Mouse (Mus musculus) hindbrain, embryonic 12.5 days (tissue): ENCODE measurements around the gene Ank3. TPM values are rescaled to one million over a fixed set of nuclear protein-coding genes. Genes with fewer than 3 reads are reported as not detected.
"Not testable (repeated sequence)": the region's sequence is repeated elsewhere in the genome, so short reads cannot be mapped to it uniquely, and the experiment has no call there.

Experiments
- ATAC-seq: fragments of 200-750 bp; cut with Nextera tagmentation; 2 replicates; pipeline ENCODE4 v1.8.0; 2017; ENCODE audit warnings: moderate TSS enrichment; ENCODE audit not compliant: low FRiP score
- H3K27ac ChIP-seq: fragments of 300-500 bp; sonication (generic); 2 replicates; pipeline ENCODE4 v1.5.1; 2016; ENCODE audit warnings: mild to moderate bottlenecking
- H3K27me3 ChIP-seq: fragments of 300-500 bp; sonication (generic); 2 replicates; pipeline ENCODE4 v1.6.1; 2016; ENCODE audit warnings: mild to moderate bottlenecking
- H3K36me3 ChIP-seq: fragments of 300-500 bp; sonication (generic); 2 replicates; pipeline ENCODE4 v1.6.1; 2016; ENCODE audit warnings: mild to moderate bottlenecking
- H3K4me1 ChIP-seq: fragments of 300-500 bp; sonication (generic); 2 replicates; pipeline ENCODE4 v1.6.1; 2016
- H3K4me2 ChIP-seq: fragments of 300-500 bp; sonication (generic); replicated peaks from 2 replicates; pipeline ENCODE4 v1.6.1; 2016; ENCODE audit warnings: mild to moderate bottlenecking
- H3K4me3 ChIP-seq: fragments of 300-500 bp; sonication (generic); 2 replicates; pipeline ENCODE4 v1.5.1; 2016; ENCODE audit warnings: mild to moderate bottlenecking
- H3K9ac ChIP-seq: fragments of 300-500 bp; sonication (generic); 2 replicates; pipeline ENCODE4 v1.6.1; 2016; ENCODE audit warnings: mild to moderate bottlenecking, moderate library complexity
- H3K9me3 ChIP-seq: fragments of 300-500 bp; sonication (generic); replicated peaks from 2 replicates; pipeline ENCODE4 v1.6.1; 2016; ENCODE audit warnings: mild to moderate bottlenecking
- WGBS: fragments of 180-500 bp; shearing (Covaris S2); methylation state at CpG from one replicate; pipeline ENCODE4 v1.1.7; 2016; 5-methylcytosine and 5-hydroxymethylcytosine counted together
- polyA plus RNA-seq: library from polyadenylated mRNA; unstranded; fragments of >200 nt; fragmentation: Nextera tagmentation; extraction: Ambion mirVana; gene quantifications from 2 replicates; pipeline ENCODE4 v1.2.1, GENCODE M21; 2016

The Ank3 gene
- 91.0 and 110 TPM in 2 replicates for polyA plus RNA-seq

GRCm38 (mm10) chr10:69398763-69399590, at the start of gene Ank3:
Ank3 (plus strand) TSS chr10:69398773.
- Histone ChIP-seq H3K4me1 (peaks cover 26% of the 10 kb centered on the region), H3K9me3 (no peaks in the 10 kb centered on the region), H3K27me3 (peaks cover 63% of the 10 kb centered on the region), H3K4me3 (peak within 1 kb of the TSS; percentile 63), H3K27ac (no peak within 1 kb of the TSS), H3K9ac (peak within 1 kb of the TSS; percentile 46), H3K4me2 (peak within 1 kb of the TSS; percentile 96), H3K36me3 (no peaks in the 10 kb centered on the region)
- WGBS = under 1% methylated on average over 73 of the region's 77 CpGs
- ATAC-seq = peak; percentile 65

GRCm38 (mm10) chr10:69351071-69351841, 47.3 kb upstream of the Ank3 start:
- Histone ChIP-seq H3K4me3 (peak overlapping the region; percentile 67), H3K4me1 (peaks cover 44% of the 10 kb centered on the region), H3K9ac (peak overlapping the region; percentile 81), H3K27ac (no peak overlapping the region), H3K4me2 (peak overlapping the region; percentile 84), H3K9me3 (no peaks in the 10 kb centered on the region), H3K27me3 (no peaks in the 10 kb centered on the region), H3K36me3 (peaks cover 13% of the 10 kb centered on the region; the same call in 1 of the 2 replicates)
- ATAC-seq = no peak
- 23% methylated on average over 12 of the region's 12 CpGs for WGBS

GRCm38 (mm10) chr10:69351842-69352211, 46.7 kb upstream of the Ank3 start:
- no peaks in the 10 kb centered on the region for H3K9me3 ChIP-seq
- peaks cover 44% of the 10 kb centered on the region for H3K4me1 ChIP-seq
- H3K27me3 ChIP-seq = no peaks in the 10 kb centered on the region
- peak overlapping the region; percentile 68 for H3K27ac ChIP-seq
- H3K4me2 ChIP-seq = peak overlapping the region; percentile 84
- under 1% methylated on average over 11 of the region's 11 CpGs for WGBS
- ATAC-seq = no peak
- peak overlapping the region; percentile 81 for H3K9ac ChIP-seq
- peak overlapping the region; percentile 67 for H3K4me3 ChIP-seq
- peaks cover 10% of the 10 kb centered on the region; the same call in 1 of the 2 replicates for H3K36me3 ChIP-seq

DNA sequence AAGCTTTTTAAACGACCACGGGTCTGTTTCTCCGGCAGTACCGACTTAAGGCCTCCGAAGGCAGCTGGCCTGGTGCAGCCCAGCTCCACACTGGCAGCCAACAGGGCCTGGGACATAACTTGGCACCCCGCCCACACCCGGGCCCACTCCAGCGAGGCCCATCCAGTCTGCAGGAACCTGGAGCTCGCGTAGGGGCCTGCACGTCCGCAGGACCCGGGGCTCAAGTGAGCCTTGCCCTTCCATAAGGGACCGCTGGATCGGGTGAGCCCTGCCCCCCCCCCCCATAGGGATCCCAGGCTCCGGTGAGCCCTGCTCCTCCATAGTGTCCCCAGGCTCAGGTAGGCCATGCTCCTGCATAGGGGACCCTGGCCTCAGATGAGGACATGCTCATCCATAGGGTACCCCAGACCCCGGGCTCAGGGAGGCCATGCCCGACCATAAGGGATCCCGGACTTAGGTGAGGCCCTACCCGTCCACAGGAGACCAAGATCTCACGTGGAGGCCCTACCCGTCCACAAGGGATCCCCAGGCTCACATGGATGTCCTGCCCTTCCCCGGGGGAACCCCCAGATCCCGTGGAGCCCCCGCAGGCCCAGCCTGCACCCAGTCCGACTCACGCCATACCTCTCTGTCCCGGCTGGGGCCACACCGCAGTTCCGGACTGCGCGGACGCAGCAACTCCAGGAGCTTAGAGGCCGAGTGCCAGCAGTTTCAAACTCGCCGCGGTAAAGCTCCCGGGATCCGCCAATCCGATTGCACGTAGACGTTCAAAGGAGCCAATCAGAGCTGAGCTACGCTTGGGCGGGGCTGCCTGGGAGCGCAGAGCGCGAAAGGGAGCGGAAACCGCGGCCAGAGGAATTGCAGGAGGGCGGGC, 46.1 kb upstream of the Ank3 start, which contains the start of gene Cdk1:
Cdk1 (minus strand) TSS at position 727 of the 874 bp plus-strand sequence.
- peak within 1 kb of the TSS; percentile 81 for H3K9ac ChIP-seq
- peak within 1 kb of the TSS; percentile 84 for H3K4me2 ChIP-seq
- H3K36me3 ChIP-seq = peaks cover 10% of the 10 kb centered on the region; the same call in 1 of the 2 replicates
- peak; percentile 97 for ATAC-seq
- H3K4me3 ChIP-seq = peak within 1 kb of the TSS; percentile 67
- peak within 1 kb of the TSS; percentile 68 for H3K27ac ChIP-seq
- H3K9me3 ChIP-seq = no peaks in the 10 kb centered on the region
- H3K4me1 ChIP-seq = peaks cover 44% of the 10 kb centered on the region
- WGBS = under 1% methylated on average over 51 of the region's 51 CpGs
- no peaks in the 10 kb centered on the region for H3K27me3 ChIP-seq

DNA sequence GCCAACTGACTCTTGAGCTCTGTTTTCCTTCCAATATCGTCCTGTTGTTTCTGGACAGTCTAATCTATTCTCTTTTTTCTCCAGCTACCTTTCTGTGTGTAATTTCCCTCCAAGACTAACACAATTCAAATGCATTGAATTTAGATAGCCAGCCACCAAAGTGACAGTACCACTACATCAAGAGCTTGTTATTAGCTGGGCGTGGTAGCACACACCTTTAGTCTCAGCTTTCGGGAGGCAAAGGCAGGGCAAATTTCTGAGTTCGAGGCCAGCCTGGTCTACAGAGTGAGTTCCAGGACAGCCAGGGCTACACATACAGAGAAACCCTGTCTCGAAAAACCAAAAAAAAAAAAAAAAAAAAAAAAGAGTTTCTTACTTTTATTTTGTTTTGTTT, 45.5 kb upstream of the Ank3 start:
- H3K4me1 ChIP-seq = peaks cover 41% of the 10 kb centered on the region
- 25% methylated on average over 5 of the region's 5 CpGs for WGBS
- H3K36me3 ChIP-seq = peaks cover 10% of the 10 kb centered on the region; the same call in 1 of the 2 replicates
- peak overlapping the region; percentile 84 for H3K4me2 ChIP-seq
- not testable (repeated sequence) for ATAC-seq, H3K9ac ChIP-seq, H3K9me3 ChIP-seq, H3K27ac ChIP-seq, H3K27me3 ChIP-seq
- H3K4me3 ChIP-seq = peak overlapping the region; percentile 67

DNA sequence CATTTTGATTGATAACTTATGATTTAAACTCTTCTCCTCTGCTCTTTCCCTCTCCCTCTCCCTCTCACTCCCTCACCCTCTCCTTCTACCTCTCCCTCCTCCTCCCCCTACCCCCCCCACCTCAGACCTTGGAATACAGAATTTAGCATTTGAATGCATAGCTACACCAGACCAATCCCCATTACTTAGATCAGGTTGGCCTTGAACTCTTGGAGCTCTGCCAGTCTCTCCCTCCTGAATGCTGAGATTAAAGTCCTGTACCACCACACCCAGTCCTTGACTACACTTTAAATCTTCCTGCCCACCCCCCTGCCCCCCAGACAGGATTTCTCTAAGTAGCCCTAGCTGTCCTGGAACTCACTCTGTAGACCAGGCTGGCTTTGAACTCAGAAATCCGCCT, 38.9 kb upstream of the Ank3 start:
- Histone ChIP-seq H3K27me3 (no peaks in the 10 kb centered on the region), H3K4me1 (no peaks in the 10 kb centered on the region), H3K27ac (no peak overlapping the region), H3K4me2 (no peak overlapping the region), H3K36me3 (no peaks in the 10 kb centered on the region), H3K9ac (no peak overlapping the region), H3K4me3 (no peak overlapping the region), H3K9me3 (no peaks in the 10 kb centered on the region)
- no peak for ATAC-seq
- 90% methylated on average over 1 of the region's 1 CpGs for WGBS

DNA sequence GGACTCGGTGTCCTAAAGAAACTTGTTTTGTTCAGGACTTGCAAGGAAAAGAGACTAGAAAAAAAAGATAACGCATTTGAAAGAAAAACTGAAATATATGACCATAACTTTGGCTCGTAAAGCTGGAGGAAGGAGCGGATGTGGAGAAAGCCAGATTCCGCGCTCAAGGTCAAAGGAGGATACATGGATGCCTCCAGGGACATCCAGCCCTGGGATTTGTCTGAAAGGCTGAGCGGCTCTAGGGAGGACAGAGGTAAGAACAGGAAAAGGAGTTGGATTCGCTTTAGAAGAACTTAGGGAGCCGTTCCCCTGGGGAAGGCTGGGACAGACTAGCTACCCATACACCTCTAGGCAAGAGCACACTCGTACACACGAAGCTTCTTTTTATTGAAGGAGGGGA, 32.4 kb upstream of the Ank3 start:
- no peak overlapping the region for H3K9ac ChIP-seq
- no peaks in the 10 kb centered on the region for H3K36me3 ChIP-seq
- no peak overlapping the region for H3K4me2 ChIP-seq
- ATAC-seq = no peak
- no peaks in the 10 kb centered on the region for H3K27me3 ChIP-seq
- H3K27ac ChIP-seq = no peak overlapping the region
- H3K9me3 ChIP-seq = no peaks in the 10 kb centered on the region
- no peak overlapping the region for H3K4me3 ChIP-seq
- no peaks in the 10 kb centered on the region for H3K4me1 ChIP-seq
- WGBS = 93% methylated on average over 11 of the region's 11 CpGs

GRCm38 (mm10) chr10:69366877-69367387, 31.6 kb upstream of the Ank3 start:
- Histone ChIP-seq H3K27me3 (no peaks in the 10 kb centered on the region), H3K4me2 (no peak overlapping the region), H3K9ac (no peak overlapping the region), H3K9me3 (no peaks in the 10 kb centered on the region), H3K36me3 (no peaks in the 10 kb centered on the region), H3K4me1 (no peaks in the 10 kb centered on the region), H3K27ac (no peak overlapping the region), H3K4me3 (no peak overlapping the region)
- 86% methylated on average over 13 of the region's 13 CpGs for WGBS
- ATAC-seq = no peak

DNA sequence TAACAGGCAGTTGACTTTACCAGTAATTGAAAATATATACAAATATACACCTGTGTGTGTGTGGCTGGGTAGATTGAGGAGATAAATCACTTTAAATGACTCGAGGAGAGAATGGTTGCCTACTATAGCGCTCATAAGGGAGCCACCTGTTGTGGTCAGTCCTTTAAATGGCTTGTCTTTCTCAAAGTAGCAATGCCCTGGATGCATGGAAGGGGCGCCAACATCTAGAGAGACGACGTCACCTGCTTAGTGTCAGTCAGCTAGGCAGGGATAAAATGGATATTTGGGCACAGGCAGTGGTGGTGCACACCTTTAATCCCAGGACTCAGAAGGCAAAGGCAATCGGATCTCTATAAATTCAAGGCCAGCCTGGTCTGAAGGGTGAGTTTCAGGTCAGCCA, 29.3 kb upstream of the Ank3 start:
- Histone ChIP-seq H3K4me3 (no peak overlapping the region), H3K4me1 (no peaks in the 10 kb centered on the region), H3K27me3 (no peaks in the 10 kb centered on the region), H3K36me3 (no peaks in the 10 kb centered on the region), H3K4me2 (no peak overlapping the region), H3K9ac (no peak overlapping the region), H3K27ac (no peak overlapping the region), H3K9me3 (no peaks in the 10 kb centered on the region)
- WGBS = 87% methylated on average over 6 of the region's 6 CpGs
- ATAC-seq = no peak

GRCm38 (mm10) chr10:69371441-69371840, 27.1 kb upstream of the Ank3 start:
- WGBS = 16% methylated on average over 10 of the region's 10 CpGs
- no peak overlapping the region for H3K4me3 ChIP-seq
- no peaks in the 10 kb centered on the region for H3K9me3 ChIP-seq
- no peak overlapping the region for H3K4me2 ChIP-seq
- H3K27me3 ChIP-seq = no peaks in the 10 kb centered on the region
- no peaks in the 10 kb centered on the region for H3K4me1 ChIP-seq
- no peak overlapping the region for H3K9ac ChIP-seq
- ATAC-seq = no peak
- H3K27ac ChIP-seq = no peak overlapping the region
- H3K36me3 ChIP-seq = no peaks in the 10 kb centered on the region

- Histone ChIP-seq H3K27ac (no peak overlapping the region), H3K9me3 (no peaks in the 10 kb centered on the region), H3K4me3 (no peak overlapping the region), H3K27me3 (no peaks in the 10 kb centered on the region), H3K9ac (no peak overlapping the region), H3K4me2 (no peak overlapping the region), H3K36me3 (no peaks in the 10 kb centered on the region), H3K4me1 (no peaks in the 10 kb centered on the region)
- no peak for ATAC-seq
- 90% methylated on average over 14 of the region's 14 CpGs for WGBS
Measured at GRCm38 (mm10) chr10:69372061-69372460, 26.5 kb upstream of the Ank3 start.
